Mouse (Mus musculus): ENCODE measurements at regions not wholly inside any gene's neighbourhood (a gene's known extent, or its start where the extent isn't known, plus 50 kb on each side); places are given as distances from the start of the nearest gene placed in this dataset.

DNA sequence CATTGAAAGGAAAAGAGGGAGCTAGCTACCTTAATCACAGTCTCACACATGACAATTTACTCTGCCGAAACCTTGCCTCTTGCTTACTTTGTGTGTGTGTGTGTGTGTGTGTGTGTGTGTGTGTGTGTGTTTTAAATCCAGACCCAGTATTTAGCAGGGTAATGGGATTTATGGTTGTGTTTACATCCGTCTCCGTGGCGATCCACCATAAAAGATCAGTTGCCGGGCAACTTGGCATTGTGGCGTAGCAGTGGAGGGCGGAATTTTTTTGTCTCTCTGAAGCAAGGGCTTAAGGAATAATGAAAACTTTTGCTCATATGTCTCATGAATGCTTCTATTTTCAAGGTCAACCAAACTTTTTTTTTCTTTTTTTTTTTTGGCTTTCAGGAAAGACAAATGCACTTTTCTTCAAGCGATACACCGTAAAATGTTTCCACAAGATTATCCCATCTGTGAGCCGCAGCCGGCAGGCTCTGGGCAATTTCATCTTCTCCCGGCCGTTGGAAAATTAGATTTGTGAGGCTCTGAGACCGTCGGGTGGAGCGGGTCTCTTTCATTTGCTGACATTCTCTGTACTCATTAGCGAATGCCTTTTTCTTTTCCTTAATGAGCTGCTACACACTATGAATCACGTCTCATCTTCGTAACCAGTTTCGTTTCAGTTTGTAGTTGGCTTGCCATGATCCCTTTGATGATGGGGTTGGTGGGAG, 53.9 kb upstream of the Ptch1 start:
- DNase-seq (ENCODE audit: low read depth, low spot score) = peak; percentile 22

DNA sequence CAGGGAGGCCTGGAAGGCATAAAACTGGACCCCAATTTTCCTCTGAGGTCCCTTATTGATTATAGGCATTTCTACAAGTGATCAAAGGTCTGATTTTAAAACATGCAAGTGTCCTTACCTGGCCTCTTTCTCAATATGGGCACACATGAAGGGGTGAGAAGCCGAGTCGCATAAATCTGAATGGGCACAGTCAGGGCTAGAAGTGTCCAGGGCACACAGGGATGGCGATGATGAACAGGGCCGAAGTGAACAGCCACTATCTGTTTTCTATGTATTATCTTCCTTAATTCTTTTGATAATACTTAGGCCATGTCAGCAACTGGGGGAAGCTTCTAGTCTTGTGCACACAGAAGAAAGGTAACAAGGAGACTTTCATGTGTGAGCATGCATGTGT, 54.5 kb upstream of the Ptch1 start:
- no peak for DNase-seq (ENCODE audit: low read depth, low spot score)

- DNase-seq (ENCODE audit: low read depth, low spot score) = no peak
Measured at GRCm38 (mm10) chr13:63631771-63632347, 58.5 kb upstream of the Ptch1 start.

- no peak for DNase-seq (ENCODE audit: low read depth, low spot score)
Measured at GRCm38 (mm10) chr13:63634294-63634693, 60.9 kb upstream of the Ptch1 start.

GRCm38 (mm10) chr13:63641649-63642226, 68.3 kb upstream of the Ptch1 start:
- DNase-seq (ENCODE audit: low read depth, low spot score) = no peak

GRCm38 (mm10) chr13:63642617-63643016, 69.2 kb upstream of the Ptch1 start:
- no peak for DNase-seq (ENCODE audit: low read depth, low spot score)

DNA sequence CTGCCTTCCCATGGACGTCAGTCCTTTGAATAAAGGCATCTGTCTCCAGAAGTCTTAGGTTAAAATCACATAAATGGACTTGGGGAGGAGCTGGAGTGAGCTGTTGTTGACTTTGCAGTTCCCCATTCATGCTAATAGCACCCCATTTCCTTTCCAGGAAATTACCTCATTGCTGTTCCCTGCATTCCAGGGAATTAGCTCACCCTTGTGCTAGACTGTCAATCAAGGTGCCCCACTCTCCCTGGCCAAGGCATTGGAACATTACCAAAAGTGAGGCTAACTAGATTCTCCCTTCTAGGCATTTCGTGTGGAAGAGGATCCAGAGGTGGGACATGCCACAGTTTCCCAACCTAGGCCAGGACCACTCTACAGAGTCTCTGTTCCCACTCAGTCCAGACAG, 70.0 kb upstream of the Ptch1 start:
- no peak for DNase-seq (ENCODE audit: low read depth, low spot score)

GRCm38 (mm10) chr13:63644308-63644707, 70.9 kb upstream of the Ptch1 start:
- DNase-seq (ENCODE audit: low read depth, low spot score) = no peak

DNA sequence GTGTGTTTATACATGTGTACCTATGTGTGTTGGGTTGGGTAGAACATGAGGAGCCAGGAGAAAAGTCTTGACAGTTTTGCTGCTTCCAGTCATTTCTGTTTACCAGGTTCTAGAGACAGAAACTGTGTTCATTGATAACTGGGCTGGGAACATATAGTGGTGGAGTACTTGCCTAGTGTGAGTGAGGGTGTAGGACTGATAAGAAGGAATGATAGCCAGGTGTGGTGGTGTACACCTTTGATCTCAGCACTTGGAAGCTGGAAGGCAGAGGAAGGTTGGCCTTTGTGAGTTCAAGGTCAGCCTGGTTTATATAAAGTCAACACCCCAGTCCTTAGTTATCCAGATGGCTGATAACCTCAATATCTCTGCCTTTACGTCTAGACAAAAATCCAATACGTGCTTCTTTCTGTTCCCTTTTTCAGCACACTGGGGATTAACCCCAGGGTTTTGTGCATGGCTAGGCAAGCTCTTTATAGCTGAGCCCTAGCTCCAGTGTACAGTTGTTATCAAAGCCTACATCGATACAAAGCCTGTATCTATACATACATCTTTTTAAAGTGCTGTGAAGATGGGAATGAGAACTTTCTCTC, 75.8 kb upstream of the Ptch1 start:
- no peak for DNase-seq (ENCODE audit: low read depth, low spot score)

DNA sequence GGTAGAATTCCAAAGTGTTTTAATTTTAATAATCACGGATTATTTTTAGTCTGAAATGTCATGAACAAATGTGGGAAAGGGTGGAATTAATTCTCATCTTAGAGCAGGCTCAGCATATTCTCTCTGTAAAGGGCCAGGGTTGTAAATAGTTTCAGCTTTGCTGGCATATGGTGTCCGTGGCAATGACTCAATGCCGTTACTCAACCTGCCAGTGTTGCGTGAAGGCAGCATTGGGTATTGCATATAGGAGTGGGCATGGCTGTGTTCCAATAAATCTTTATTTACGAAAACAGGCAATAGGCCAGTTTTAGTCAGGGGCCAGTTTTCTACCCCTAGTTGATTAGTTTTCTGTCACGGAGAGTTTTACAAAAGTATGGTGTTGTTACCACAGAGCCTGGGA, 81.1 kb upstream of the Ptch1 start:
- no peak for DNase-seq (ENCODE audit: low read depth, low spot score)

DNA sequence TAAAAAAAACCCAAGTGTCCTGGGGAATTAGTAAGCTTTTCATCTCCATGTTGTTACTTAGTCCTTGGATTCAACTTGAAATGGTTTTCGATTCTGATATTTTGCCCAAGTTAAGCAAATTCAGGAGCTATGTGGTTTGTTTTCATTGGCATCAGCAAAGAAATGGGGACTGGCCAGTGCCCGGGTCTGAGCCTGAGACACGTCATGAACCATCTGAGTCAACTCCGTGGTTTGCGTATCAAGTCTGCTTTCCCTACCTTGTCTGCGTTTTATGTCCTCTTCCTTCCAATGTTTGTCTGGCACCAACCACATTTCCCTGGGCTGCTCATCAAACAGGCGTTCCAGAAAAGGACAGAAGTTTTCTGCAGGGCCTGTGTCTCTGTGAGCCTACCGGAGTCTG, 83.7 kb upstream of the Ptch1 start:
- DNase-seq (ENCODE audit: low read depth, low spot score) = no peak

DNA sequence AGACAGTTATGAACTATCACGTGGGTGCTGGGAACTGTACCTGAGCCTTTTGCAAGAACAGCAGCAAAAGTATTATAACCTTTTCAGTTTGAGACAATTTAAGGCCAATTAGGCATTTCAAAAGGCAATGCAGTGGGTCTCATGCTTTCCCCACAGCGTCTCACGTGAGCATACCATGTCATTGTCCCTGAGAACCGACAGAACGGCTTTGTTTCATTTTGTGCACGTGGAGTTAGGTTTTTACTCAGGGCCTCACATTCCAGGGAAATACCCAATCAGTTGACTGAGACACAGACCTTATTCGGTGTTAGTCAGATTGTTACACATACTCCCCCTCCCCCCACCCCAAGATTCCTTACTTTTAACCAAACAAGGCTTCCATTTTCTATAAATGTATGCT, 86.0 kb upstream of the Ptch1 start:
- DNase-seq (ENCODE audit: low read depth, low spot score) = no peak

- DNase-seq (ENCODE audit: low read depth, low spot score) = no peak
Measured at GRCm38 (mm10) chr13:63660431-63660830, 87.0 kb upstream of the Ptch1 start.

- DNase-seq (ENCODE audit: low read depth, low spot score) = no peak
Measured at GRCm38 (mm10) chr13:63668576-63668975, 95.2 kb upstream of the Ptch1 start.

GRCm38 (mm10) chr13:63669031-63669430, 95.6 kb upstream of the Ptch1 start:
- no peak for DNase-seq (ENCODE audit: low read depth, low spot score)

GRCm38 (mm10) chr13:63672425-63672824, 99.0 kb upstream of the Ptch1 start:
- no peak for DNase-seq (ENCODE audit: low read depth, low spot score)

- no peak for DNase-seq (ENCODE audit: low read depth, low spot score)
Measured at GRCm38 (mm10) chr13:63677696-63678095, 104.3 kb upstream of the Ptch1 start.

GRCm38 (mm10) chr13:63678265-63679260, 105.2 kb upstream of the Ptch1 start:
- no peak for DNase-seq (ENCODE audit: low read depth, low spot score)

DNA sequence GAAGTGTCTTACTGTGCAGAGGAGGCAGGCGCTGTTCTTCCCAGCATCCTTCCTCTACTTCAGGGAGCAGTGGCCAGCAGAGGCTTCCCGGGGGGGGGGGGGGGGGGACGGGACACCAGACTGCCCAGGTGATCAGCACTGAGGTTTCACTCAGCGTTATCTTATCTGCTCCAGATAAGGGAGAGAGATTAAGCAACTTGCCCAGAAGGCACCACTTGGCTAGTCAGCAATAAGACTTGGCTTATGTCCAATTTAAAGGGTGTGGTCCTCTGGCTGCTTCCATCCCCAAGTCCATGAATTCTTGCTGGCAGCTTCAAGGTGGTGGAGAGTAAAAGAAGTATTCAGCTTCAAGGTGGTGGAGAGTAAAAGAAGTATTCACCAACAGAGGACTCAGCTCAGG, 108.9 kb upstream of the Ptch1 start:
- no peak for DNase-seq (ENCODE audit: low read depth, low spot score)

DNA sequence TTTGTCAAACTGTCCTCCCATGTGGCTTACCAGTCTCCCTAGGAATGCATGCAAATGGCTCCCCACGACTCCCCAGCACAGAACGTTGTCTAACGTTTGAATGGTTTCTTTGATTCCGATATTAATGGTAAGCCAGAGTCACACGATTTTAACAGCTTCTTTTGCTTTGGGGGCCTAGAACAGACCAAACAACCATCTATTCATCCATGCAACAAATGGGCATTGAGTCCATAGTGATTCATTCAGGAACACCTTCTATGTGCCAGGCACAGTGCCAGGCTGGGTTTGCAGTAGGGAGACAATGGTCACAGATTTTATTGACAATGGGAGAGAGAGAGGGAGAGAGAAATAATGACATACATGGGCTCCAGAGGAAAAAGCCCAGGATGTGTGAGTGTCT, 118.6 kb upstream of the Ptch1 start:
- DNase-seq (ENCODE audit: low read depth, low spot score) = peak; percentile 16

DNA sequence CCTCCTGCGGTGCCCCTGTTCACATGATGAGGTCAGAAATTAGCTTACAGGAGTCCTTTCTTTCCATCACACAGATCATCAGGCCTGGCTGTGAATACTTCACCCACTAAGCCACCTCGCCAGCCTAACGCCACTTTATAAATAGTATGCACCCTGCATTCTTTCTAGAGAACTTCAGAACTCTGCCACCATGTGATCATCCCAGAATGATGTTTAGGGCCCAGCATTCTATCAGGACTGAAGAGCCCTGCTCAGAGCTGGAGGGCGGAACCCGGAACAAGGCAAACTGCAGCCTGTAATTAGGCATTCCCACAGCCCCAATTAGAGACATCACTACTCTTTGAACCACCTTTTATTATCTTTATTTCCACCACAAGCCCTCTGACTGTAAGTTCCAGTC, 120.2 kb upstream of the Ptch1 start:
- DNase-seq (ENCODE audit: low read depth, low spot score) = no peak

GRCm38 (mm10) chr13:63696399-63696798, 118.6 kb upstream of the Ercc6l2 start:
- no peak for DNase-seq (ENCODE audit: low read depth, low spot score)

Measured in brain, embryonic 18.5 days (tissue).